Mouse (Mus musculus): ENCODE results near the gene Vangl2. TPM values are rescaled to one million over a fixed set of nuclear protein-coding genes. Genes with fewer than 3 reads are reported as not detected.

The Vangl2 gene
- total RNA-seq, 2 experiments from 2014 or later, result 0.42 to 1.6 TPM

GRCm38 (mm10) chr1:172046938-172047337, 18.7 kb upstream of the Vangl2 start:
- ATAC-seq (replicated peaks; ENCODE audit: low FRiP score, low TSS enrichment, poor library complexity, severe bottlenecking), result peak; percentile 77

GRCm38 (mm10) chr1:172046410-172046809, 18.2 kb upstream of the Vangl2 start:
- ATAC-seq (replicated peaks; ENCODE audit: low FRiP score, low TSS enrichment, poor library complexity, severe bottlenecking), result no peak

DNA sequence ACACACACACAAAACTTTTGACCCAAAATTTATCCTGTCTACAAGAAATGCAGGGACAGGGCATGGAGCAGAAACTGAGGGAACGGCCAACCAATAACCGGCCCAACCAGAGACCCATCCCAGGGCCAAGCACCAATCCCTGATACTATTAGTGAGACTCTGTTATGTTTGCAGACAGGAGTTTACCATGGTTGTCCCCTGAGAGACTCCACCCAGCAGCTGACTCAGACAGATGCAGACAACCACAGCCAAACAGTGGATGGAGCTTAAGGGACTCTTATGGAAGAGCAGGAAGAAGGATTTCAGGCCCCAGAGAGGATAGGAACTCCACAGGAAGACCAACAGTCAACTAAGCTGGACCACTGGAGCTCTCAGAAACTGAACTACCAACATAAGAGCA, 1.7 kb upstream of the Vangl2 start:
- no peak for ATAC-seq (replicated peaks; ENCODE audit: low FRiP score, low TSS enrichment, poor library complexity, severe bottlenecking)

DNA sequence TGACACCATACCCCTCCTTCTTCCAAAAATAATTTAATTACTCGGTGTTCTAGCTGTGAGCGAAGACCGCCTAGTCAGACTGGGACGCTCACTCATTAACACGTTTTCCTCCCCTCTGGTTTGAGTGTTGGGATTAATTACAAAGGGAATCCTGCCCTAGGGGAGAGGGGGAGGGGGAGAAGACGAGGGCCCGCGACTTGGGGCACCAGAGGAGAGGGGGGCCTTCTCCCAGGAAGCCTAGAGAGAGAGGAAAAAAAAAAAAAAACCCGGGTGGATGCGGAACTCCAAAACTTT, 488 bp downstream of the Vangl2 start:
- ATAC-seq (replicated peaks; ENCODE audit: low FRiP score, low TSS enrichment, poor library complexity, severe bottlenecking), result no peak

- ATAC-seq (replicated peaks; ENCODE audit: low FRiP score, low TSS enrichment, poor library complexity, severe bottlenecking), result peak; percentile 55
Observed at GRCm38 (mm10) chr1:172027010-172027808, 1.0 kb downstream of the Vangl2 start.

GRCm38 (mm10) chr1:172026201-172026901, 1.9 kb downstream of the Vangl2 start:
- ATAC-seq (replicated peaks; ENCODE audit: low FRiP score, low TSS enrichment, poor library complexity, severe bottlenecking), result peak; percentile 25; the same call in 1 of the 2 replicates

GRCm38 (mm10) chr1:172025201-172025904, 2.9 kb downstream of the Vangl2 start:
- ATAC-seq (replicated peaks; ENCODE audit: low FRiP score, low TSS enrichment, poor library complexity, severe bottlenecking), result no peak

GRCm38 (mm10) chr1:172024140-172024895, 3.9 kb downstream of the Vangl2 start:
- ATAC-seq (replicated peaks; ENCODE audit: low FRiP score, low TSS enrichment, poor library complexity, severe bottlenecking), result no peak

DNA sequence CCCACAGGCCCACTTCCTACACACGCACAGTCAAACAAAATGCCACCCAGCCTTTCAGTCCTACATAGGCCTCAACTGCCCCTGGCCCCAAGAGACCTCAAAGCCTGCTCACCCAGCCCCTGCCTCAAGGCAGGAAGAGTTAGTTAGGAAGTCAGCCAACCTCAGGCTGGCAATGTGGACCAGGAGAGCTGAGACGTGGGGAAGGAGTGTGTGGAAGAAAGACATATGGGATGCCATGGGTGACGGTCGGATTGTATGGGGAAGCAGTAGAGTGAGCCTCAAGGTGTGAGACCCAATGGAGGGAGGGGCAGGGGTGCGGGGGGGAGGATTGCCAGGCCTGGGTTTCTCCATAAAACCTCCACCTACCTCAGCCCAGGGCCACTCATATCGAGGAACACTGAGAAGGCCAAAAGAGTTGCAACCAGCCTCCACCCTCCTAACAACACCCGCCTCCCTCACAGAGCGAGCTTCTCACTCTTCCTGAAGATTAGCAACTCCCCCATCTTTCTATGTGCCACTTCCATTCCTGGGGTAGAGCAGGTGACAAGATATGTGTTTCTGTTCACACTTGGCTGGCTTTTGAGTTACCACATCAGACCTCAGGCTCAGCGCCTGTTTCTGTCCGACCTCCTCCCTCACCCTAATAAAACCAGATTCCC, 8.3 kb downstream of the Vangl2 start:
- ATAC-seq (replicated peaks; ENCODE audit: low FRiP score, low TSS enrichment, poor library complexity, severe bottlenecking), result no peak

- ATAC-seq (replicated peaks; ENCODE audit: low FRiP score, low TSS enrichment, poor library complexity, severe bottlenecking), result no peak
Observed at GRCm38 (mm10) chr1:172019339-172019738, 8.9 kb downstream of the Vangl2 start.

- no peak for ATAC-seq (replicated peaks; ENCODE audit: low FRiP score, low TSS enrichment, poor library complexity, severe bottlenecking)
Observed at GRCm38 (mm10) chr1:172018336-172019311, 9.6 kb downstream of the Vangl2 start.

GRCm38 (mm10) chr1:172017517-172018070, 10.7 kb downstream of the Vangl2 start:
- ATAC-seq (replicated peaks; ENCODE audit: low FRiP score, low TSS enrichment, poor library complexity, severe bottlenecking), result no peak

DNA sequence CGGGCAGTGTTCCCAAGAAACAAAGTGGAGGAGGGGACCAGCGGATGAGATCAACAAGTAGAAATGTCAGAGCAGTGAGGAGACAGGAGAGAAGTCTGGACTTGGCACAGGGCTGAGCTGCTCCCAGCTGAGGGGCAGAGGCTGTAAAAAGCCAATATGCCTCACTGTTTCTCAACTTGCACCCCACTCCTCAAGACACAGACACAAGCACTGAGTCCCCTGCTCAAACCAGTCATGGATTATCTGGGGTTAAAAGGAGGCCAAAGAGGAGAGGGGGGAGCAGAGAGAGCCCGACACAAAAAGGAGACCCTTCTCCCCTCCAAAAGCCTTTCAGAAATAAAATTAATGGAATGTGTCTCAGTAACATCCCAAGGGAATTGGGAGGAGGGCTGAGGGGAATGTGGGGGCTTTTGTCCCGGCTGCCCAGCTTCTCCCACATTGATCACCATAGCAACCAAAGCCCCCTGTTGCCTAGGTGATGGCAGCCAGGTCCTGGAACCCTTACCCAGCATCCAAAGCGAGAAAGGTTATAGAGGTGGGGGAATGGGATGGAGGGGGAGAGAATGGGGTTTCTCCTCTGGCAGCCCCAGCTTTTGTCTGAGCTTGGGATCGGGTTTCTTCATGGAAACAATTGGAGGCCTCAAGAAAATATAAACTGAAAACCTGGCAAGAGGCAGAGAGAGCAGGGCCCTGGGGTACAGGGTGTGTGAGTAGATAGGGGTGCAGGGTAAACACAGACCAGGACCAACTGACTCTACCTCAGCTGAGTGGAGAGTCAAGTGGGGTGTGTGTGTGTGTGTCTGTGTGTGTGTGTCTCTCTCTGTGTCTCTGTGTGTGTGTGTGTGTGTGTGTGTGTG, 11.4 kb downstream of the Vangl2 start:
- ATAC-seq (replicated peaks; ENCODE audit: low FRiP score, low TSS enrichment, poor library complexity, severe bottlenecking), result no peak

DNA sequence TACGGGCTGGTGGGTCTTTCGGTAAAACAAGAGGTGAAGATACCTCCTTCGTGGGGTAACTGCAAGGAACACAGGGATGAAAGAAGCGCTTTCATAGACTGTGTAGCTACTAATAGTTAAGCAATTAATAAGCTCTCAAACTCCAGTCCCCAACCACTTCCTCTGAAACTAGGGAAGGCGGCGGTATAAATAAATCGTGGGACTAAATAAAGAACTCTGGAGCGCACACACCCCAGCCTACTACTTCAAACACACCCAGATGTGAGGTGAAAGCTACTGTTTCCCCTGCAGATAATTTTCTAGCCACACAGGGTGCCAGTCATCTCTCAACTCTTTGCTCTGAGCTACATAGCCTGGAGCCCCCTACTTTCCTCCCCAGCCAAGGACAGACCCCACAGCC, 12.2 kb downstream of the Vangl2 start:
- ATAC-seq (replicated peaks; ENCODE audit: low FRiP score, low TSS enrichment, poor library complexity, severe bottlenecking), result no peak

DNA sequence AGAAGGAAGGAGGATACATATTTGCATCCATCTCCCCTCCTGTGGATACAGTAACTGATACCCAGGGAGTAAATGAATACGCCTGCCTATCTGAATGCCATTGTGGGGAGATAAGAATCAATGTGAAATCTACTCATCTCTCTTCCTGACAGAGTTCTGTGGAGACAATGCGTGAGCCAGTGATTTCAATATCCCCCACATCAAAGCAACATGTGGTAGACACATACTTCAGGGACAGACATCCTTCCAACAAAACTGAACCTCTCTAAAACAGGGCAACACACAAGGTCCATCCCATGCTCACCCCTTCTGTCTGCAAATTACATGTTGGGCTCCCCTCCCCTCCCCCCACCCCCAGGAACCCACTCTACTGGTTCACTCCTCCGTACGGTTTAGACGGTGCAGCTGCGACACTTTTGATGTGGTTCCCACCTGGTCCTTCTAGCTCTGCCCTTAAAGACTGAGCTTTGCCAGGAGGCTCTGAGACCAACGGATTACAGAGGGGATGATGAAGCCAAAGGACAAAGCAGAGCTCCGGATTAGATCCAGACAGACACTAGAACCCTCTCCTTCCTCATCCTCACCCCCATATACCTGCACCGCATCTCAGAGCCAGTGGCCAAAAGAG, 12.8 kb downstream of the Vangl2 start:
- ATAC-seq (replicated peaks; ENCODE audit: low FRiP score, low TSS enrichment, poor library complexity, severe bottlenecking), result no peak

DNA sequence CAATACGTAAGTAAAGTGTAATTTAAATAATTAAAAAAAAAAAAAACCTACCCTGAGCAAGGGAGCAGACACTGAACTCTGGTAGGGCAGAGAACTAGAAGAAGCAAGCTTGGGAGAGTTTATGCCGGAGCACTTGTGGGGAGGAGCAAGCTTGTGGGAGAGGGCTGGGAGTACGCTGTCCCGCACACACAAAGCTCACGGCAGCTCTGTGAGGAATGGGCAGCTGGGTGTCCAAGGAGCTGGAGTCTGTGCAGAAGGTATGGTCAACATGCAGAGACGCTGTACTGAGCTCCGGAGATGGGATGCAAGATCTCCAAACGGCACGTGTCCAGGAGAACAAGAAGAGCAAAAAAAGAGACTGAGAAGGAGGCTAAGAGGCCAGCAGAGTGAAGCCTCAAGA, 13.5 kb downstream of the Vangl2 start:
- ATAC-seq (replicated peaks; ENCODE audit: low FRiP score, low TSS enrichment, poor library complexity, severe bottlenecking), result no peak

DNA sequence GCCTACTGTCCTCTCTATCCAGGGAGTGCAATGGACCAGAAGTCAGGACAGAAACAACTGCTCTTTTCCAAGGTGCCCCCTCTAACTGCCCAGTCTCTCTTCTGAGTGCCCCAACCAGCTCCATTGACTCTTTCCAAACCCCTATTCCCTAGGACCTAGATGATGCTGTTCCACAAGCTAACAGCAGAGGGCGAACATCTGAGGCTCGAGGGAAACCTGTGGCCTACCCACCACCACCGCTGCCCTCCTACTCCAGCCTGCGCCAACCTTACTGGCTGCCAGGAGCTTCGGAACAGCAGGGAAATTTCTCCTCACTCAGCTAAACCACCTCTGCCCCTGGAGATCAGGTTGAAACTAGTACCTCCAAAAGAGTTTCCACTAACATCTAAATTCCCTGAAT, 16.2 kb downstream of the Vangl2 start:
- peak; percentile 82 for ATAC-seq (replicated peaks; ENCODE audit: low FRiP score, low TSS enrichment, poor library complexity, severe bottlenecking)
